Mouse (Mus musculus) hindbrain, postnatal 0 days (tissue): ENCODE measurements around the gene Rpl34. TPM values are rescaled to one million over a fixed set of nuclear protein-coding genes. Genes with fewer than 3 reads are reported as not detected.
A peak's percentile ranks its signal among the peaks of the same experiment; 100 is the strongest.

Experiments
- ATAC-seq: fragments of 200-750 bp; cut with Nextera tagmentation; 2 replicates; pipeline ENCODE4 v1.8.0; 2017; ENCODE audit warnings: mild to moderate bottlenecking, moderate TSS enrichment, moderate library complexity
- DNase-seq: peaks from one replicate; pipeline ENCODE4 v3.0.0-alpha.2; 2015; ENCODE audit warnings: low spot score
- H3K27ac ChIP-seq: fragments of 300-500 bp; sonication (generic); 2 replicates; pipeline ENCODE4 v1.5.1; 2014; ENCODE audit warnings: mild to moderate bottlenecking
- H3K27me3 ChIP-seq: fragments of 300-500 bp; sonication (generic); 2 replicates; pipeline ENCODE4 v1.6.1; 2014; ENCODE audit warnings: low read length, mixed read lengths; ENCODE audit not compliant: insufficient read depth
- H3K36me3 ChIP-seq: fragments of 300-500 bp; sonication (generic); 2 replicates; pipeline ENCODE4 v1.6.1; 2014; ENCODE audit warnings: low read length, mixed read lengths; ENCODE audit not compliant: insufficient read depth
- H3K4me1 ChIP-seq: fragments of 300-500 bp; sonication (generic); 2 replicates; pipeline ENCODE4 v1.6.1; 2014; ENCODE audit warnings: antibody characterized with exemption, low read length, mixed read lengths; ENCODE audit not compliant: insufficient read depth
- H3K4me2 ChIP-seq: fragments of 300-500 bp; sonication (generic); 2 replicates; pipeline ENCODE4 v1.6.1; 2014; ENCODE audit warnings: low read depth, mild to moderate bottlenecking, low read length, moderate library complexity, mixed read lengths
- H3K4me3 ChIP-seq: fragments of 300-500 bp; sonication (generic); 2 replicates; pipeline ENCODE4 v1.5.1; 2014; ENCODE audit warnings: low read length
- H3K9ac ChIP-seq: fragments of 300-500 bp; sonication (generic); replicated peaks from 2 replicates; pipeline ENCODE4 v1.6.1; 2014; ENCODE audit warnings: mild to moderate bottlenecking, low read length, moderate library complexity, mixed read lengths
- H3K9me3 ChIP-seq: fragments of 300-500 bp; sonication (generic); 2 replicates; pipeline ENCODE4 v1.6.1; 2016; ENCODE audit warnings: low read length, mixed read lengths
- CTCF ChIP-seq: IDR thresholded peaks from 2 replicates; pipeline ENCODE4 v1.5.1; 2016; ENCODE audit warnings: antibody characterized with exemption, control low read depth, low read depth
- WGBS: fragments of 180-500 bp; shearing (Covaris S2); extraction: QIAGEN DNeasy Blood & Tissue Kit; methylation state at CpG from one replicate; pipeline ENCODE4 v1.1.7; 2014; 5-methylcytosine and 5-hydroxymethylcytosine counted together
- polyA plus RNA-seq: library from polyadenylated mRNA; unstranded; fragments of >200 nt; fragmentation: Nextera tagmentation; extraction: Ambion mirVana; gene quantifications from 2 replicates; pipeline ENCODE4 v1.2.1, GENCODE M21; 2015
- total RNA-seq: library from RNA; depleted of rRNA; stranded (reverse); fragments of >200 nt; gene quantifications from 2 replicates; pipeline ENCODE4 v1.2.3, GENCODE M21; 2014

Rpl34 gene
- total and polyA plus RNA-seq, 2 experiments from 2014 or later: 543 to 622 TPM

DNA sequence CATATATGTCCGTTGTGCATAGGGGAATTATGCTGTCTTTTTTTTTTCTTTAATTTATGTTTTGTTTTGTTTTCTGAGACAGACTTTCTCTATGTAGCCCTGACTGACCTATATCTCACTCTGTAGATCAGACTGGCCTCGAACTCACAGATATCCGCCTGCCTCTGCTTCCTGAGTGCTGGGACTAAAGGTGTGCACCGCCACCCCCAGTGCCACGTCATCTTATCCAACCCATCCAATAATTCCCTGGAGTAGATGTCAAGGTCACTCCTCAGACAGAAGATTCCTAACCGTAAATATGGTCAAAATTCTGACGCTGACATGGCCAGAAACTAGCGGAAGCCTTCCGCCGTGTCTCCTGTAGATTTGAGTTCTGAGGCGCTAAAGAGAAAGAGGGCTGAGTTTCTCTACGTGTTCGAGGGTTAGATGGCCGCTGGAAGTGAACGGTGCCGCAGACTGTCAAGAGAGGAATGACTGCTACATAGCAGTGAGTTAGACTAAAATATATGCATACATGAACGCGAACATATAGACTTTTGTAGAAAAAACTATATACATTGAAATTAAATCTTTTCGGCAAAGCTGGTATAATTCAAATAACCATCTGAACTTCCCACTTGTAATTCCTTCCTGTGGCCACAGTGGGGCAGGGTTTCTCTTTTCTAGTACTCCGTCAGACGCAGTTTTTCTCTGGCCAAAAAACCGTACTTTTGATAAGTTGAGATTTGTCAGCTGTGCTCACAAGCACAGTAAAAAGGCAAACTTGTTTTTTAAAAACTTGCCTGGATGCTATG, 15.2 kb downstream of the Rpl34 start:
- TF ChIP-seq CTCF: peak; percentile 80
- Histone ChIP-seq H3K9me3 (no peaks in the 10 kb centered on the region), H3K4me1 (0 out of 2 replicates have a peak, but pooled peaks cover under 1% of the 10 kb centered on the region), H3K4me3 (peak overlapping the region; percentile 35), H3K9ac (0 out of 2 replicates have a peak overlapping the region, but pooled peaks have one; percentile 22), H3K4me2 (peak overlapping the region; percentile 61), H3K27ac (no peak overlapping the region), H3K27me3 (no peaks in the 10 kb centered on the region), H3K36me3 (no peaks in the 10 kb centered on the region)
- WGBS: 19% methylated on average over 22 of the region's 22 CpGs
- 0 out of 2 replicates have a peak, but pooled peaks have one; percentile 51 for ATAC-seq
- peak; percentile 87 for DNase-seq

DNA sequence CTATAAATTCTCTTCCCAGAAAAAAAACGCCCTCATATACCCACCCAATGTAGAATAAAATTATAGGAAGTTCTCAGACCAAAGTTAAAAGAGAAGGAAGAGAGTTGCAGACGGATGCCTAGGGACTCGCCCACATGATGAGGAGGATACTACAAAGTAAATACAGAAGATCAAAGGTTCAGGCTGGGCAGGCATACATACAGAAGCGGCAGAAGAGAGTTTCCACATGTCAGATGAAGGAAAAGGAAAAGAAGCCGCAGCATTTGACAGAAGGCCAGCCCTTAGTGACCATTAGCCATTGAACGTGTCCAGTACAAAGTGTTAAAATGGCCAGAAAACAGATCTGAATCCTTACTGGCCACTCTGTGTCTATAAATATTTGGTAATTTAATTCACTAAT, 17.3 kb downstream of the Rpl34 start:
- no peak overlapping the region for H3K9ac ChIP-seq
- no peaks in the 10 kb centered on the region for H3K36me3 ChIP-seq
- H3K4me1 ChIP-seq: peaks cover 10% of the 10 kb centered on the region
- no peaks in the 10 kb centered on the region for H3K27me3 ChIP-seq
- H3K9me3 ChIP-seq: no peaks in the 10 kb centered on the region
- TF ChIP-seq CTCF: no peak
- 69% methylated on average over 6 of the region's 6 CpGs for WGBS
- ATAC-seq (no peak), DNase-seq (no peak)
- H3K4me3 ChIP-seq: no peak overlapping the region
- no peak overlapping the region for H3K27ac ChIP-seq
- H3K4me2 ChIP-seq: no peak overlapping the region

DNA sequence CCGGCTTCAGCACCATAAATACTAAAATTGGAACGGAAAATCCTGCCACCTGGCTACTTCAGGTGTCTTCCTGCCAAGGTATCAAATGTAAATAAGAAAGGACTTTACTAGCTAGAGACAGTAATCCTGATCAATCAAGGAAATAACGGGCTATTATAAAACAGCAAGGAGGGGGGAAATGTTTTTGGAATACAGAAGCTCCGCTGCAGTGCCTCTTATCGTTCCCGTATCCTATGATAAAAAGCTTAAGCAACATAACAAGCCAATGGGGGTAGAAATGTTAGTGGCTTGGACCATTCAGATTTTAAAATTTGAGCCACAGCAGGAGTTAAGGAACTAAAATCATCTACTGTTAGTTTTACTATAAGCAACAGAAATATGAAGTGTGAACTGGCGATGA, 20.1 kb downstream of the Rpl34 start:
- peaks cover 12% of the 10 kb centered on the region for H3K4me1 ChIP-seq
- H3K36me3 ChIP-seq: 0 out of 2 replicates have a peak, but pooled peaks cover 1% of the 10 kb centered on the region
- no peak for DNase-seq
- no peak for TF ChIP-seq CTCF
- peak overlapping the region; percentile 81 for H3K4me2 ChIP-seq
- H3K27ac ChIP-seq: no peak overlapping the region
- 61% methylated on average over 7 of the region's 7 CpGs for WGBS
- H3K9ac ChIP-seq: no peak overlapping the region
- no peak for ATAC-seq
- no peaks in the 10 kb centered on the region for H3K9me3 ChIP-seq
- H3K4me3 ChIP-seq: peak overlapping the region; percentile 92; the same call in 1 of the 2 replicates
- H3K27me3 ChIP-seq: no peaks in the 10 kb centered on the region

DNA sequence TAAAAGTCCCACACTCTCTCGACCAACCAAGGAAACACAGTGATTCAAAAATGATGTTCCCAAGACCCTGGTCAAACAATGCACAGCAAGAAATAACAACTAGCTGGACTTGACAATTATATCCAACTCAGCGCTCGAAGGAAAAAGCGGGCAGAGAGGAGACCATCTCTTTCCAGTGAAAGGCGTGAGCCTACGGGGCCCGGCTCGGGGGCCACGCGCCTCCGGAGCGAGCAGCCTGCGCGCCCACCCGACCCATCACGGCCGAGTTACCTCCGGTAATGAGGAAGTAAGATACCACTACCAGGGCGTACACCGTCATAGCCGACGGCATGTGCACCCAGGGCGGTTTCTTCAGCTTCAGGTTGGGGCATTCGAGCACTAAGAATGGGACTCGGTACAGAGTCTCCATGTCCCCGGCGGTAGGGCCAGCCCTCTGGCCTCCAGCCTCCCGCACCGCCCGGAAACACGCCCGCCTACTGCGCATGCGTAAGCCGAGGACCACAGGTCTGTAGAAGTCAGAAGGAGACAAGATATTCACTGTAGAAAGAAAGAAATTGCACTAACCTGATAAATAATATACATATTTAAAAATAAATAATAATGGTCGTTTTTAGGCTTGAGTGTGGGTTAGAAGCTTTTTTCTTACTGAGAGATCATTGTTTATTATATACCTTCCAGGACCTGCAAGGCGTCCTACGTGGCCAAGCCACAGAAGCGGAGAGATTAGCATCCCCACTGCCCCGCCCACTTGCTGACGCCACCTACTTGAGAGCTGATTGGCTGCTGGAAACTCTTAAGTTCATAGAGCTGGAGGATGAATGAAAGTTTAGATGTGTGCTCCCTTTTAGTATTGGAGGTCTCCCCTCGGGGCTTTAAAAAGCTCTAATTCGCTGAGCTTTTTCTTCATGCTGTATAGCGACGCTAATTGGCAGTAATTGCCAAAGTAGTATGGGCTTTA, 21.0 kb downstream of the Rpl34 start, which contains the start of gene Ostc:
Gene Ostc, minus strand, starts transcription at position 478 of the 958 bp plus-strand sequence.
- peaks cover 12% of the 10 kb centered on the region for H3K4me1 ChIP-seq
- no peaks in the 10 kb centered on the region for H3K27me3 ChIP-seq
- peak within 1 kb of the TSS; percentile 81 for H3K4me2 ChIP-seq
- under 1% methylated on average over 45 of the region's 45 CpGs for WGBS
- ATAC-seq (peak; percentile 98), DNase-seq (peak; percentile 98)
- H3K4me3 ChIP-seq: peak within 1 kb of the TSS; percentile 92
- peak within 1 kb of the TSS; percentile 82 for H3K9ac ChIP-seq
- no peak for TF ChIP-seq CTCF
- H3K27ac ChIP-seq: peak within 1 kb of the TSS; percentile 85
- H3K36me3 ChIP-seq: 0 out of 2 replicates have a peak, but pooled peaks cover 6% of the 10 kb centered on the region
- no peaks in the 10 kb centered on the region for H3K9me3 ChIP-seq

DNA sequence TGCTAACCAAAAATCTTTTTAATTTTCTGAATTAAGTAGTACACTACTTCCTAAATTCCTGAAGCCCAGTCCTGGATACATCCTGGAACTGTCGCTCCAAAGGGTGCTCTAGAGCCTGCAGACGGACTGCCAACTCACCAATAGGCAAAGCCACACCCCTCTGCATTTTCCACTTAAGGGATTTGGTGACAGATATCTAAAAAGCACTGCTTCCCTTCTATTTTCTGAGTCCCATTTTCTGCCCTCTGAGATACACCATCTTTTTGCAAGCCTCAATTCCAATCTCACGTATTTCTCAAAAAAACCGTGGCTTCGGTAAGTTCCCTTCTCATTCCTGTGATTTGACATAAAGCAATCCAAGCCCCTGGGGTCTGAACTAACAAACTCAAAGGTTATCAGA, 21.7 kb downstream of the Rpl34 start:
- no peak for DNase-seq
- peak overlapping the region; percentile 82 for H3K9ac ChIP-seq
- H3K36me3 ChIP-seq: 0 out of 2 replicates have a peak, but pooled peaks cover 6% of the 10 kb centered on the region
- H3K9me3 ChIP-seq: no peaks in the 10 kb centered on the region
- peak overlapping the region; percentile 81 for H3K4me2 ChIP-seq
- peaks cover 12% of the 10 kb centered on the region for H3K4me1 ChIP-seq
- no peaks in the 10 kb centered on the region for H3K27me3 ChIP-seq
- no peak for TF ChIP-seq CTCF
- ATAC-seq: no peak
- peak overlapping the region; percentile 85 for H3K27ac ChIP-seq
- H3K4me3 ChIP-seq: peak overlapping the region; percentile 92
- WGBS: under 1% methylated on average over 5 of the region's 5 CpGs

DNA sequence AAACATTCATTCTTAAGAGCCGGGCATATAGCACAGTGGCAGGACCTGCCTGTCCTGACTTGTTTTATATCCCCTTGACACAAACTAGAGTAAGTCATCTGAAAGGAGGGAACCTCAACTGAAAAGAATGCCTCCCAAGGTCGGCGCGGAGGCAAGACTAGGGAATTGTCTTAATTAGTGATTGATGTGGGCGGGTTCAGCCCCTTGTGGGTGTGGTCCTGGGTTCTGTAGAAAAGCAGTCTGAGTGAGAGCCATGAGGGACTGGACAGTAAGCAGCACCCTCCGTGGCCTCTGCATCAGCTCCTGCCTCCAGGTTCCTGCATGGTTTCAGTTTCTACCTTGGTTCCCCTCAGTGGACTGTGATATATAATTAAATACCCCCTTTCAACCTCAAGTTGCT, 27.9 kb downstream of the Rpl34 start:
- DNase-seq: no peak
- no peak overlapping the region for H3K27ac ChIP-seq
- H3K36me3 ChIP-seq: peaks cover 35% of the 10 kb centered on the region

More for the DNA sequence above, 27.9 kb downstream of the Rpl34 start:
- no peak for ATAC-seq
- no peaks in the 10 kb centered on the region for H3K27me3 ChIP-seq
- H3K9ac ChIP-seq: no peak overlapping the region
- H3K9me3 ChIP-seq: no peaks in the 10 kb centered on the region
- no peak overlapping the region for H3K4me2 ChIP-seq
- no peaks in the 10 kb centered on the region for H3K4me1 ChIP-seq
- H3K4me3 ChIP-seq: no peak overlapping the region
- 74% methylated on average over 6 of the region's 6 CpGs for WGBS
- TF ChIP-seq CTCF: no peak
